Comparison of ENCODE assay signal across 12 mouse cellular contexts in genomic region chr5:124359641-124360040, GRCm38 (mm10). TPM values are rescaled to one million over a fixed set of nuclear protein-coding genes. Genes with fewer than 3 reads are reported as not detected.
DNase-seq lines count a peak whose midpoint lies in the region; ATAC-seq and TF ChIP-seq lines count a peak whose summit lies in the region.
"Had no signal": no experiment of that assay in that cellular context is flagged by ENCODE, and none has a peak within 500 bp of the region (broad histone marks: within the 10 kb centered on the region; RNA-seq: fewer than 3 reads in every experiment).

No protein-coding gene starts in this region.

- TF ChIP-seq CTCF in cerebellum, adult 2 months (IDR thresholded peaks at IDR 0.05; ENCODE audit: borderline replicate concordance, insufficient read depth, low read depth, low read length) = peak; percentile 20; the same call in 1 of the 2 replicates
- peak; percentile 62 for TF ChIP-seq CTCF in lung, postnatal 0 days (IDR thresholded peaks at IDR 0.05)
- TF ChIP-seq CTCF in cortical plate, adult 2 months (IDR thresholded peaks at IDR 0.05; ENCODE audit: extremely low read depth, insufficient read depth, low read length) = peak; percentile 13; the same call in 1 of the 2 replicates

- H3K9me3 ChIP-seq in lung, postnatal 0 days (ENCODE audit: low read length) = no peaks in the 10 kb centered on the region
- no peaks in the 10 kb centered on the region for H3K9me3 ChIP-seq in hindbrain, embryonic 13.5 days
- no peaks in the 10 kb centered on the region for H3K9me3 ChIP-seq in hindbrain, embryonic 14.5 days (ENCODE audit: control insufficient read depth, low read length)
- H3K9me3 ChIP-seq: midbrain, embryonic 13.5 days had no signal

- H3K27me3 ChIP-seq in cerebellum, adult 2 months (ENCODE audit: control insufficient read depth, insufficient read depth, low read length) = no peaks in the 10 kb centered on the region
- no peaks in the 10 kb centered on the region for H3K27me3 ChIP-seq in lung, postnatal 0 days (replicated peaks; ENCODE audit: insufficient read depth, low read length)
- no peaks in the 10 kb centered on the region for H3K27me3 ChIP-seq in splenic B cell, adult 2 months (ENCODE audit: control insufficient read depth, insufficient read depth, low read length, poor library complexity, severe bottlenecking)
- H3K27me3 ChIP-seq in hindbrain, embryonic 13.5 days = no peaks in the 10 kb centered on the region
- H3K27me3 ChIP-seq in hindbrain, embryonic 14.5 days (ENCODE audit: control insufficient read depth, insufficient read depth, low read length) = no peaks in the 10 kb centered on the region
- H3K27me3 ChIP-seq: midbrain, embryonic 13.5 days had no signal

- no peak overlapping the region for H3K4me3 ChIP-seq in cerebellum, adult 2 months (replicated peaks; ENCODE audit: insufficient read depth, low read depth, low read length)
- H3K4me3 ChIP-seq in lung, postnatal 0 days (ENCODE audit: low read depth, low read length) = no peak overlapping the region
- H3K4me3 ChIP-seq in cortical plate, adult 2 months (ENCODE audit: insufficient read depth, low read length) = no peak overlapping the region
- no peak overlapping the region for H3K4me3 ChIP-seq in hindbrain, embryonic 13.5 days
- H3K4me3 ChIP-seq in hindbrain, embryonic 14.5 days (replicated peaks; ENCODE audit: low read length) = no peak overlapping the region
- H3K4me3 ChIP-seq: midbrain, embryonic 13.5 days had no signal

- H3K36me3 ChIP-seq in lung, postnatal 0 days (ENCODE audit: insufficient read depth, low read length) = no peaks in the 10 kb centered on the region
- H3K36me3 ChIP-seq in splenic B cell, adult 2 months (ENCODE audit: control insufficient read depth, insufficient read depth, low read length, poor library complexity, severe bottlenecking) = no peaks in the 10 kb centered on the region
- no peaks in the 10 kb centered on the region for H3K36me3 ChIP-seq in hindbrain, embryonic 13.5 days
- H3K36me3 ChIP-seq in hindbrain, embryonic 14.5 days (replicated peaks; ENCODE audit: control insufficient read depth, insufficient read depth) = no peaks in the 10 kb centered on the region; the same call in 1 of the 2 replicates
- H3K36me3 ChIP-seq: midbrain, embryonic 13.5 days had no signal

- H3K4me2 ChIP-seq in lung, postnatal 0 days (replicated peaks; ENCODE audit: low read depth, low read length) = no peak overlapping the region
- no peak overlapping the region for H3K4me2 ChIP-seq in hindbrain, embryonic 13.5 days
- no peak overlapping the region for H3K4me2 ChIP-seq in hindbrain, embryonic 14.5 days (replicated peaks)
- H3K4me2 ChIP-seq: midbrain, embryonic 13.5 days had no signal

- H3K9ac ChIP-seq in lung, postnatal 0 days (replicated peaks; ENCODE audit: low read depth) = no peak overlapping the region
- no peak overlapping the region for H3K9ac ChIP-seq in hindbrain, embryonic 13.5 days
- H3K9ac ChIP-seq in hindbrain, embryonic 14.5 days = no peak overlapping the region
- H3K9ac ChIP-seq: midbrain, embryonic 13.5 days had no signal

- DNase-seq in cerebellum, adult 2 months = no peak
- DNase-seq in cerebellum, adult 8-10 months = no peak
- DNase-seq in lung, postnatal 0 days (ENCODE audit: low spot score) = peak; percentile 50
- DNase-seq in lung, postnatal 4 days = no peak
- peak; percentile 68 for DNase-seq in splenic B cell, adult 2 months (ENCODE audit: low read depth, low spot score)
- DNase-seq in hindbrain, embryonic 14.5 days (ENCODE audit: low spot score) = no peak
- DNase-seq: adrenal gland, adult 2 months; heart, adult 18-20 months; kidney, postnatal 14 days had no signal

- no peak overlapping the region for H3K27ac ChIP-seq in cerebellum, adult 2 months (ENCODE audit: insufficient read depth, low read length)
- H3K27ac ChIP-seq in lung, postnatal 0 days (ENCODE audit: low read length) = no peak overlapping the region
- no peak overlapping the region for H3K27ac ChIP-seq in cortical plate, adult 2 months (ENCODE audit: insufficient read depth, low read length)
- H3K27ac ChIP-seq in hindbrain, embryonic 13.5 days = no peak overlapping the region
- no peak overlapping the region for H3K27ac ChIP-seq in hindbrain, embryonic 14.5 days
- H3K27ac ChIP-seq: midbrain, embryonic 13.5 days had no signal

- no peaks in the 10 kb centered on the region for H3K4me1 ChIP-seq in cerebellum, adult 2 months (ENCODE audit: control insufficient read depth, insufficient read depth, low read length)
- no peaks in the 10 kb centered on the region for H3K4me1 ChIP-seq in lung, postnatal 0 days (ENCODE audit: insufficient read depth, low read depth, low read length)
- peaks cover 1% of the 10 kb centered on the region; the same call in 1 of the 2 replicates for H3K4me1 ChIP-seq in cortical plate, adult 2 months (ENCODE audit: control insufficient read depth, insufficient read depth, low read length)
- peaks cover 6% of the 10 kb centered on the region for H3K4me1 ChIP-seq in hindbrain, embryonic 13.5 days (replicated peaks)
- 0 out of 2 replicates have a peak, but pooled peaks cover 6% of the 10 kb centered on the region for H3K4me1 ChIP-seq in hindbrain, embryonic 14.5 days (replicated peaks; ENCODE audit: control insufficient read depth, insufficient read depth, low read length)

- no peak for ATAC-seq in lung, postnatal 0 days
- ATAC-seq in hindbrain, embryonic 13.5 days (ENCODE audit: low FRiP score) = no peak
- no peak for ATAC-seq in hindbrain, embryonic 14.5 days (ENCODE audit: low FRiP score)
- ATAC-seq: midbrain, embryonic 13.5 days had no signal

- TF ChIP-seq POLR2A in cerebellum, adult 2 months (IDR thresholded peaks at IDR 0.05; ENCODE audit: borderline replicate concordance, insufficient read depth, low read length) = no peak
- no peak for TF ChIP-seq POLR2A in cortical plate, adult 2 months (IDR thresholded peaks at IDR 0.05; ENCODE audit: extremely low read depth, insufficient read depth, low read length)

- TF ChIP-seq EP300 in lung, postnatal 0 days (IDR thresholded peaks at IDR 0.05) = no peak

- 92% methylated on average over 2 of the region's 2 CpGs for WGBS in cerebellum, adult 2 months
- 73% methylated on average over 2 of the region's 2 CpGs for WGBS in lung, postnatal 0 days
- WGBS in hindbrain, embryonic 13.5 days = 91% methylated on average over 2 of the region's 2 CpGs
- WGBS in hindbrain, embryonic 14.5 days = 86% methylated on average over 2 of the region's 2 CpGs

RNA-seq across cellular contexts. Expression of gene Cdk2ap1, which starts 3.2 kb away (rescaled TPM):
- 267 and 279 TPM in 2 replicates for polyA plus RNA-seq in cerebellum, adult 2 months (2012; rRNA removed)
- polyA plus RNA-seq in lung, postnatal 0 days (2015; fragmentation: Nextera tagmentation; extraction: Ambion mirVana) = 39.3 and 49.3 TPM in 2 replicates
- polyA plus RNA-seq in cortical plate, adult 2 months (2012; rRNA removed) = 252 and 264 TPM in 2 replicates
- polyA plus RNA-seq in hindbrain, embryonic 13.5 days (2015; fragmentation: Nextera tagmentation; extraction: Ambion mirVana) = 67.9 and 68.6 TPM in 2 replicates
- polyA plus RNA-seq in hindbrain, embryonic 14.5 days (2014; fragmentation: Nextera tagmentation; extraction: Ambion mirVana) = 59.5 and 70.7 TPM in 2 replicates

RNA-seq across cellular contexts. Expression of gene 2810006K23Rik, which starts 31.8 kb away (rescaled TPM):
- polyA plus RNA-seq in cerebellum, adult 2 months (2012; rRNA removed) = 10.5 and 12.0 TPM in 2 replicates
- 6.1 and 7.7 TPM in 2 replicates for polyA plus RNA-seq in lung, postnatal 0 days (2015; fragmentation: Nextera tagmentation; extraction: Ambion mirVana)
- polyA plus RNA-seq in cortical plate, adult 2 months (2012; rRNA removed) = 13.5 and 13.6 TPM in 2 replicates
- 15.5 and 16.2 TPM in 2 replicates for polyA plus RNA-seq in hindbrain, embryonic 13.5 days (2015; fragmentation: Nextera tagmentation; extraction: Ambion mirVana)
- 9.4 and 10.2 TPM in 2 replicates for polyA plus RNA-seq in hindbrain, embryonic 14.5 days (2014; fragmentation: Nextera tagmentation; extraction: Ambion mirVana)

RNA-seq across cellular contexts. Expression of gene Mphosph9, which starts 31.9 kb away (rescaled TPM):
- 27.2 and 32.6 TPM in 2 replicates for polyA plus RNA-seq in cerebellum, adult 2 months (2012; rRNA removed)
- 3.2 and 3.4 TPM in 2 replicates for polyA plus RNA-seq in lung, postnatal 0 days (2015; fragmentation: Nextera tagmentation; extraction: Ambion mirVana)
- 21.0 and 22.3 TPM in 2 replicates for polyA plus RNA-seq in cortical plate, adult 2 months (2012; rRNA removed)
- 14.0 and 14.3 TPM in 2 replicates for polyA plus RNA-seq in hindbrain, embryonic 13.5 days (2015; fragmentation: Nextera tagmentation; extraction: Ambion mirVana)
- 10.1 and 12.6 TPM in 2 replicates for polyA plus RNA-seq in hindbrain, embryonic 14.5 days (2014; fragmentation: Nextera tagmentation; extraction: Ambion mirVana)

Comparison
In these comparisons a context has a peak if more than half of its experiments do, and no peak if none do; other contexts are left out.
1. DNase-seq: peak in lung, postnatal 0 days (single experiment) and splenic B cell, adult 2 months (single experiment); none in cerebellum, adult 2 months (0 of 2), cerebellum, adult 8-10 months (single experiment), lung, postnatal 4 days (0 of 2) and hindbrain, embryonic 14.5 days (single experiment).
2. Peak in every context shown above with its lines, with median percentiles within 50 percentile points of each other: CTCF ChIP-seq.